Mouse (Mus musculus): ENCODE data around the gene Msh3.
"Not testable (repeated sequence)": the region's sequence is repeated elsewhere in the genome, so short reads cannot be mapped to it uniquely, and the experiment has no call there.

Msh3 gene

GRCm38 (mm10) chr13:92354456-92355271, at the start of gene Msh3, which contains the start of gene Dhfr:
Gene Msh3, minus strand, starts transcription at chr13:92355003.
Gene Dhfr, plus strand, starts transcription at chr13:92354726.
- in situ Hi-C loops (cut with MseI, MboI) = no loop called here

GRCm38 (mm10) chr13:92403496-92403895, 48.7 kb upstream of the Msh3 start:
- in situ Hi-C loops (cut with MseI, MboI) = no loop called here

GRCm38 (mm10) chr13:92402063-92402462, 47.3 kb upstream of the Msh3 start:
- in situ Hi-C loops (cut with MseI, MboI) = no loop called here

- in situ Hi-C loops (cut with MseI, MboI) = no loop called here
Observed at GRCm38 (mm10) chr13:92398491-92399384, 43.9 kb upstream of the Msh3 start.

GRCm38 (mm10) chr13:92393047-92393661, 38.4 kb upstream of the Msh3 start:
- in situ Hi-C loops (cut with MseI, MboI) = no loop called here

- in situ Hi-C loops (cut with MseI, MboI) = no loop called here
Observed at GRCm38 (mm10) chr13:92387367-92387766, 32.6 kb upstream of the Msh3 start.

GRCm38 (mm10) chr13:92371466-92371865, 16.7 kb upstream of the Msh3 start:
- in situ Hi-C loops (cut with MseI, MboI) = not testable (repeated sequence)

GRCm38 (mm10) chr13:92370811-92371210, 16.0 kb upstream of the Msh3 start:
- in situ Hi-C loops (cut with MseI, MboI) = no loop called here

GRCm38 (mm10) chr13:92365312-92365711, 10.5 kb upstream of the Msh3 start:
- in situ Hi-C loops (cut with MseI, MboI) = loop anchor here in 1 of 2 experiments (10.0 kb wide), 1 partner anchor 119 kb away; the partner anchor contains the start of gene Fam151b

GRCm38 (mm10) chr13:92361609-92362008, 6.8 kb upstream of the Msh3 start:
- in situ Hi-C loops (cut with MseI, MboI) = loop anchor here in 1 of 2 experiments (10.0 kb wide), 1 partner anchor 123 kb away; the partner anchor contains the start of gene Fam151b

- in situ Hi-C loops (cut with MseI, MboI) = no loop called here
Observed at GRCm38 (mm10) chr13:92357644-92358043, 2.8 kb upstream of the Msh3 start.

GRCm38 (mm10) chr13:92356376-92356775, 1.6 kb upstream of the Msh3 start:
- in situ Hi-C loops (cut with MseI, MboI) = no loop called here

GRCm38 (mm10) chr13:92355272-92355643, 455 bp upstream of the Msh3 start:
- in situ Hi-C loops (cut with MseI, MboI) = no loop called here

GRCm38 (mm10) chr13:92353956-92354355, 847 bp downstream of the Msh3 start:
- in situ Hi-C loops (cut with MseI, MboI) = no loop called here

- in situ Hi-C loops (cut with MseI, MboI) = no loop called here
Observed at GRCm38 (mm10) chr13:92351100-92351499, 3.7 kb downstream of the Msh3 start.

- in situ Hi-C loops (cut with MseI, MboI) = no loop called here
Observed at GRCm38 (mm10) chr13:92346338-92346737, 8.5 kb downstream of the Msh3 start.

GRCm38 (mm10) chr13:92344033-92344432, 10.8 kb downstream of the Msh3 start:
- in situ Hi-C loops (cut with MseI, MboI) = no loop called here

GRCm38 (mm10) chr13:92339787-92340186, 15.0 kb downstream of the Msh3 start:
- in situ Hi-C loops (cut with MseI, MboI) = loop anchor here (10.0 kb wide), 1 partner anchor 435 kb away; no protein-coding TSS in a partner anchor

GRCm38 (mm10) chr13:92337773-92338462, 16.9 kb downstream of the Msh3 start:
- in situ Hi-C loops (cut with MseI, MboI) = loop anchor here (10.0 kb wide), 1 partner anchor 433 kb away; no protein-coding TSS in a partner anchor

- in situ Hi-C loops (cut with MseI, MboI) = loop anchor here (10.0 kb wide), 1 partner anchor 432 kb away; no protein-coding TSS in a partner anchor
Observed at GRCm38 (mm10) chr13:92336857-92337256, 17.9 kb downstream of the Msh3 start.

All from mouse trophoblast stem cell (cell line).